Mouse (Mus musculus) myocyte (in vitro differentiated cells): ENCODE measurements around the gene Lrrc1. TPM values are rescaled to one million over a fixed set of nuclear protein-coding genes. Genes with fewer than 3 reads are reported as not detected.

ENCODE experiments used
- H3K27me3 ChIP-seq: one replicate; pipeline ENCODE4 v1.6.1; 2011; ENCODE audit not compliant: control insufficient read depth, insufficient read depth, insufficient read length
- H3K36me3 ChIP-seq: one replicate; pipeline ENCODE4 v1.6.1; 2011; ENCODE audit not compliant: control insufficient read depth, insufficient read depth
- H3K4me2 ChIP-seq: one replicate; pipeline ENCODE4 v1.6.1; 2011; ENCODE audit warnings: low read depth, control low read depth
- H3K4me3 ChIP-seq: one replicate; pipeline ENCODE4 v1.5.1; 2011; ENCODE audit warnings: mild to moderate bottlenecking, control low read depth, moderate library complexity
- H3K79me2 ChIP-seq: one replicate; pipeline ENCODE4 v1.6.1; 2011; ENCODE audit not compliant: control insufficient read depth, insufficient read depth
- H3ac ChIP-seq: one replicate; pipeline ENCODE4 v1.6.1; 2011; ENCODE audit not compliant: control insufficient read depth, insufficient read length
- CEBPB ChIP-seq: IDR thresholded peaks from 2 replicates; pipeline ENCODE4 v1.6.1; 2011; ENCODE audit warnings: mild to moderate bottlenecking, moderate library complexity; ENCODE audit not compliant: poor library complexity, insufficient read depth, severe bottlenecking
- E2F4 ChIP-seq: IDR thresholded peaks from one replicate; pipeline ENCODE4 v1.6.1; 2011; ENCODE audit warnings: mild to moderate bottlenecking, control low read depth, moderate library complexity; ENCODE audit not compliant: insufficient read depth
- MAX ChIP-seq: IDR thresholded peaks from one replicate; pipeline ENCODE4 v1.6.1; 2011; ENCODE audit warnings: low read depth, mild to moderate bottlenecking, control low read depth
- MYOD1 ChIP-seq, 3 experiments: IDR thresholded peaks; one replicate each; pipeline ENCODE4 v1.6.1; 2011; ENCODE audit warnings: control low read depth in 2 of 3, low read depth in 2 of 3, mild to moderate bottlenecking in 2 of 3, moderate library complexity in 1 of 3; ENCODE audit not compliant: insufficient read length in 2 of 3, control insufficient read depth in 1 of 3
- MYOG ChIP-seq, 3 experiments: IDR thresholded peaks; one replicate each; pipeline ENCODE4 v1.6.1; 2011; ENCODE audit warnings: control low read depth in 2 of 3, low read depth in 2 of 3, mild to moderate bottlenecking in 2 of 3; ENCODE audit not compliant: insufficient read length in 2 of 3, control insufficient read depth in 1 of 3, insufficient read depth in 1 of 3
- POLR2A ChIP-seq: IDR thresholded peaks from one replicate; pipeline ENCODE4 v1.6.1; 2011; ENCODE audit warnings: low read depth, mild to moderate bottlenecking, control low read depth, moderate library complexity; ENCODE audit not compliant: insufficient read length
- POLR2AphosphoS2 ChIP-seq: IDR thresholded peaks from one replicate; pipeline ENCODE4 v1.6.1; 2011; ENCODE audit warnings: low read depth, control low read depth; ENCODE audit not compliant: insufficient read length
- REST ChIP-seq: IDR thresholded peaks from one replicate; pipeline ENCODE4 v1.6.1; 2011; ENCODE audit warnings: mild to moderate bottlenecking, control low read depth, moderate library complexity; ENCODE audit not compliant: insufficient read depth, insufficient read length
- SRF ChIP-seq: IDR thresholded peaks from one replicate; pipeline ENCODE4 v1.6.1; 2011; ENCODE audit warnings: low read depth; ENCODE audit not compliant: control insufficient read depth, insufficient read length
- TCF12 ChIP-seq: IDR thresholded peaks from one replicate; pipeline ENCODE4 v1.6.1; 2011; ENCODE audit warnings: mild to moderate bottlenecking, control low read depth; ENCODE audit not compliant: poor library complexity, insufficient read depth, severe bottlenecking
- TCF3 ChIP-seq: IDR thresholded peaks from one replicate; pipeline ENCODE4 v1.6.1; 2011; ENCODE audit warnings: low read depth, control low read depth; ENCODE audit not compliant: insufficient read length
- USF1 ChIP-seq: IDR thresholded peaks from one replicate; pipeline ENCODE4 v1.6.1; 2011; ENCODE audit warnings: low read depth, mild to moderate bottlenecking, control low read depth, moderate library complexity
- polyA plus RNA-seq: library from polyadenylated mRNA; unstranded; fragments of >200 nt; fragmentation: generic; extraction: Trizol; gene quantifications from one replicate; pipeline ENCODE4 v1.2.1, GENCODE M21; 2012; ENCODE audit warnings: missing spikeins

Lrrc1 gene
- polyA plus RNA-seq, 1 experiment = 10.4 TPM

- H3K36me3 ChIP-seq = no peaks in the 10 kb centered on the region
- H3ac ChIP-seq = no peak overlapping the region
- H3K4me3 ChIP-seq = no peak overlapping the region
- TF ChIP-seq MYOG (IDR thresholded peaks at IDR 0.05; ENCODE audit: control insufficient read depth in 1 of 3, insufficient read depth in 1 of 3, insufficient read length in 2 of 3, low read depth in 2 of 3) = no peak
- TF ChIP-seq POLR2AphosphoS2 = no peak
- no peak for TF ChIP-seq POLR2A
- no peak for TF ChIP-seq TCF3
- TF ChIP-seq REST = no peak
- TF ChIP-seq SRF = no peak
- TF ChIP-seq USF1 = no peak
- TF ChIP-seq CEBPB = no peak
- no peak for TF ChIP-seq MYOD1 (IDR thresholded peaks at IDR 0.05; ENCODE audit: control insufficient read depth in 1 of 3, insufficient read length in 2 of 3, low read depth in 2 of 3)
- TF ChIP-seq TCF12 = no peak
- no peak overlapping the region for H3K4me2 ChIP-seq
- no peaks in the 10 kb centered on the region for H3K27me3 ChIP-seq
- H3K79me2 ChIP-seq = no peaks in the 10 kb centered on the region
These were observed 34.1 kb downstream of the Lrrc1 start for GRCm38 (mm10) chr9:77510574-77510973.

- no peak for TF ChIP-seq MAX
- no peak for TF ChIP-seq REST
- no peak for TF ChIP-seq MYOG (IDR thresholded peaks at IDR 0.05; ENCODE audit: control insufficient read depth in 1 of 3, insufficient read depth in 1 of 3, insufficient read length in 2 of 3, low read depth in 2 of 3)
- TF ChIP-seq E2F4 = no peak
- no peak overlapping the region for H3ac ChIP-seq
- H3K79me2 ChIP-seq = no peaks in the 10 kb centered on the region
- no peak overlapping the region for H3K4me3 ChIP-seq
- no peaks in the 10 kb centered on the region for H3K36me3 ChIP-seq
- no peaks in the 10 kb centered on the region for H3K27me3 ChIP-seq
- H3K4me2 ChIP-seq = no peak overlapping the region
These were observed 36.8 kb downstream of the Lrrc1 start for GRCm38 (mm10) chr9:77507743-77508394.

GRCm38 (mm10) chr9:77502548-77503438 lies 41.9 kb downstream of the Lrrc1 start:
- no peaks in the 10 kb centered on the region for H3K36me3 ChIP-seq
- no peak overlapping the region for H3ac ChIP-seq
- no peaks in the 10 kb centered on the region for H3K79me2 ChIP-seq
- TF ChIP-seq POLR2A (no peak), SRF (no peak), REST (no peak), TCF12 (no peak), MAX (no peak), USF1 (no peak), CEBPB (no peak), MYOD1 (IDR thresholded peaks at IDR 0.05; ENCODE audit: control insufficient read depth in 1 of 3, insufficient read length in 2 of 3, low read depth in 2 of 3) (no peak), E2F4 (no peak), POLR2AphosphoS2 (no peak), TCF3 (no peak), MYOG (IDR thresholded peaks at IDR 0.05; ENCODE audit: control insufficient read depth in 1 of 3, insufficient read depth in 1 of 3, insufficient read length in 2 of 3, low read depth in 2 of 3) (no peak)
- H3K4me3 ChIP-seq = no peak overlapping the region
- H3K27me3 ChIP-seq = no peaks in the 10 kb centered on the region
- H3K4me2 ChIP-seq = no peak overlapping the region

- H3K27me3 ChIP-seq = no peaks in the 10 kb centered on the region
- TF ChIP-seq POLR2AphosphoS2 (no peak), TCF3 (no peak), SRF (no peak), MAX (no peak), MYOD1 (IDR thresholded peaks at IDR 0.05; ENCODE audit: control insufficient read depth in 1 of 3, insufficient read length in 2 of 3, low read depth in 2 of 3) (no peak), CEBPB (no peak), USF1 (no peak), POLR2A (no peak), REST (no peak), E2F4 (no peak), MYOG (IDR thresholded peaks at IDR 0.05; ENCODE audit: control insufficient read depth in 1 of 3, insufficient read depth in 1 of 3, insufficient read length in 2 of 3, low read depth in 2 of 3) (no peak), TCF12 (no peak)
- H3K4me2 ChIP-seq = no peak overlapping the region
- no peaks in the 10 kb centered on the region for H3K79me2 ChIP-seq
- H3K36me3 ChIP-seq = no peaks in the 10 kb centered on the region
- H3ac ChIP-seq = no peak overlapping the region
- no peak overlapping the region for H3K4me3 ChIP-seq
These were observed 42.5 kb downstream of the Lrrc1 start for GRCm38 (mm10) chr9:77502171-77502547.
